ENCODE assay signal across 17 mouse cellular contexts in the genomic region with DNA sequence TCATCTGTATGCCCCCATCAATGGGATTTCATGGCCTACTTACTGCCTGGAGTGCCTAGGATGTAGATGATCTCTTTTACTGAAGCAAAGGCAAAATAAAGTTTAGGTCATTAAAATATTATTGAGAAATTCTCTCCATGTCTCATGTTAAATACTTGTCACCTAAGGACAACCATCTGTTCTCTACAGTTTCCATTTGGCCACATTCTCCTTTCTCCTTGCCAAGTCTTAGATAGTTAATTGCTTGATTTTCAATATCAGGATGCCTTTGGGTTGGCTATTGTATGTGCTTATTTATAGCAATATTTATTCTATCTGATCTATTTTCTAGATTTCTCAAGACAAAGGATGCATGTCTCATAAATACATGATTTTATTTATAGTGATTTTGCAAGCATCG.
"Had no signal": no experiment of that assay in that cellular context is flagged by ENCODE, and none has a peak within 500 bp of the region (broad histone marks: within the 10 kb centered on the region; RNA-seq: fewer than 3 reads in every experiment).

No protein-coding gene starts in this region.

- H3K4me3 ChIP-seq: liver, embryonic 13.5 days; liver, embryonic 15.5 days; megakaryocyte, embryonic 14.5 days; midbrain, embryonic 13.5 days; midbrain, embryonic 15.5 days; neural tube, embryonic 12.5 days; stomach, embryonic 15.5 days had no signal

- H3K27ac ChIP-seq: liver, embryonic 13.5 days; liver, embryonic 15.5 days; macrophage; midbrain, embryonic 13.5 days; midbrain, embryonic 15.5 days; neural tube, embryonic 12.5 days; stomach, embryonic 15.5 days; stomach, postnatal 0 days had no signal

- H3K4me1 ChIP-seq: liver, embryonic 13.5 days; liver, embryonic 15.5 days; megakaryocyte, embryonic 14.5 days; midbrain, embryonic 13.5 days; midbrain, embryonic 15.5 days; neural tube, embryonic 12.5 days; stomach, embryonic 15.5 days had no signal

- H3K9ac ChIP-seq: liver, embryonic 13.5 days; liver, embryonic 15.5 days; liver, postnatal 0 days; midbrain, embryonic 13.5 days; midbrain, embryonic 15.5 days; neural tube, embryonic 12.5 days; stomach, embryonic 15.5 days had no signal

- ATAC-seq: liver, postnatal 0 days; midbrain, embryonic 13.5 days; midbrain, embryonic 15.5 days had no signal

- H3K27me3 ChIP-seq: liver, embryonic 13.5 days; liver, embryonic 15.5 days; megakaryocyte, embryonic 14.5 days; midbrain, embryonic 13.5 days; midbrain, embryonic 15.5 days; neural tube, embryonic 12.5 days; stomach, embryonic 15.5 days had no signal

- H3K4me2 ChIP-seq: liver, embryonic 11.5 days; liver, embryonic 13.5 days; liver, embryonic 15.5 days; midbrain, embryonic 11.5 days; midbrain, embryonic 13.5 days; midbrain, embryonic 15.5 days; neural tube, embryonic 12.5 days; stomach, embryonic 15.5 days had no signal

- DNase-seq: liver, embryonic 13.5 days; liver, postnatal 0 days; lung, postnatal 36 days; right cerebral cortex, postnatal 14 days; thymus, adult 2 months; thymus, postnatal 25 days; thymus, postnatal 4 days had no signal

- H3K9me3 ChIP-seq: liver, embryonic 13.5 days; liver, embryonic 15.5 days; megakaryocyte, embryonic 14.5 days; midbrain, embryonic 13.5 days; midbrain, embryonic 15.5 days; neural tube, embryonic 12.5 days; stomach, embryonic 15.5 days had no signal

- H3K36me3 ChIP-seq: liver, embryonic 13.5 days; liver, embryonic 15.5 days; midbrain, embryonic 13.5 days; midbrain, embryonic 15.5 days; neural tube, embryonic 12.5 days; stomach, embryonic 15.5 days had no signal
